Mouse (Mus musculus) midbrain, embryonic 14.5 days (tissue): ENCODE measurements around the gene C1galt1c1. TPM values are rescaled to one million over a fixed set of nuclear protein-coding genes. Genes with fewer than 3 reads are reported as not detected.

Experiments
- ATAC-seq: fragments of 200-750 bp; cut with Nextera tagmentation; 2 replicates; pipeline ENCODE4 v1.8.0; 2017; ENCODE audit warnings: moderate number of reproducible peaks, moderate library complexity; ENCODE audit not compliant: low FRiP score, low TSS enrichment
- DNase-seq: peaks from one replicate; pipeline ENCODE4 v3.0.0-alpha.2; 2015
- H3K27ac ChIP-seq: fragments of 300-500 bp; sonication (generic); replicated peaks from 2 replicates; pipeline ENCODE4 v1.5.1; 2014; ENCODE audit warnings: mild to moderate bottlenecking, low read depth, low read length, moderate library complexity
- H3K27me3 ChIP-seq: fragments of 300-500 bp; sonication (generic); 2 replicates; pipeline ENCODE4 v1.6.1; 2014; ENCODE audit warnings: low read length, control low read depth, mixed read lengths; ENCODE audit not compliant: control insufficient read depth, insufficient read depth
- H3K36me3 ChIP-seq: fragments of 300-500 bp; sonication (generic); 2 replicates; pipeline ENCODE4 v1.6.1; 2014; ENCODE audit warnings: low read length, control low read depth; ENCODE audit not compliant: control insufficient read depth, insufficient read depth
- H3K4me1 ChIP-seq: fragments of 300-500 bp; sonication (generic); 2 replicates; pipeline ENCODE4 v1.6.1; 2014; ENCODE audit warnings: mild to moderate bottlenecking, antibody characterized with exemption, low read length, control low read depth; ENCODE audit not compliant: control insufficient read depth, insufficient read depth
- H3K4me2 ChIP-seq: fragments of 300-500 bp; sonication (generic); 2 replicates; pipeline ENCODE4 v1.6.1; 2014; ENCODE audit warnings: mild to moderate bottlenecking, low read length, moderate library complexity
- H3K4me3 ChIP-seq: fragments of 300-500 bp; sonication (generic); replicated peaks from 2 replicates; pipeline ENCODE4 v1.5.1; 2014; ENCODE audit warnings: low read depth, low read length
- H3K9ac ChIP-seq: fragments of 300-500 bp; sonication (generic); replicated peaks from 2 replicates; pipeline ENCODE4 v1.6.1; 2014; ENCODE audit warnings: mild to moderate bottlenecking, low read length, moderate library complexity
- H3K9me3 ChIP-seq: fragments of 300-500 bp; sonication (generic); 2 replicates; pipeline ENCODE4 v1.6.1; 2016; ENCODE audit warnings: low read length, control low read depth, mixed read lengths; ENCODE audit not compliant: control insufficient read depth
- WGBS: fragments of 180-500 bp; shearing (Covaris S2); extraction: QIAGEN DNeasy Blood & Tissue Kit; methylation state at CpG from one replicate; pipeline ENCODE4 v1.1.7; 2014; 5-methylcytosine and 5-hydroxymethylcytosine counted together
- polyA plus RNA-seq: library from polyadenylated mRNA; unstranded; fragments of >200 nt; fragmentation: Nextera tagmentation; extraction: Ambion mirVana; gene quantifications from 2 replicates; pipeline ENCODE4 v1.2.1, GENCODE M21; 2014

Gene C1galt1c1
- polyA plus RNA-seq = 26.1 and 27.3 TPM in 2 replicates

DNA sequence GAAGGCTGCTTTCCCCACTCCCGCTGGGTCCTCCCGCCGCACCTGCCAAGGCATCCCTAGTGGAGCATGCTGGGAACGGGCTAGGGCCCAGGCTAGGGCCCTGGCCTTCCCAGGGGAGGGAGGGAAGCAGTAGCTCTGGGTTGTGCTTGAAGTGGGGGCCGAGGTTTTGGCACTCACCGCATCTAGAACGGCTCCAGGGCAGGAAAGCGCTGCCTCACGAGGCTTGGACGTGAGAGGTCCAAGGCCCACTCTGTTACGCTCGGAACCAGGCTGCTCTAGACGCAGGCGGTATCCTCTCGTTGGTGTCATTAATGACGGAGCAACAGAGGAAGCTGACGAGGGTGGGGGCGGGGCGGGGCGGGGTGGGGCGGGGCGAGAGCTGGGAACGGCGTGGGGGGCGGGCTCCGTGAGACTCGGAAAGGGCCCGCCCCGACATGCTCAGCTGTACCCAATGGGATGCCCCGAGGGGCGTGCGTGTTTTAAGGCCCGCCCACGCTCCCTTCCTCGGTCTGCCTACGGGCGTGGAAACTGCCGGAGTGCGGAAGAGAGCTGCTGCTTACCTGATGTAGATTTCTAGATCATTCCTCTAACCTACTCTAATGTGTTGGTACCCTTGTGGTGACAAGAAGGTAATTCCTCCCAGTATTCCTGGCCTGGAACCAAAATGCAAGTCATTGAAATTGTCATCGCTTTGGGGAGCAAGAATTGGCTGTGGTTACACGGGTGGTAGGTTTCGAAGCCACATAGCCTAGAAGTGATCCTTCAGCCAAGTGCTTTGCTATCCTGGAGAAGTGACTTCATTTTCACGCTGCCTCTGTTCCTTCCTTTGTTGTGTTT lies at the start of gene C1galt1c1:
Gene C1galt1c1 (minus strand): TSS at position 287 of the 837 bp plus-strand sequence.
- peak; percentile 99 for ATAC-seq
- Histone ChIP-seq H3K9me3 (no peaks in the 10 kb centered on the region), H3K4me1 (no peaks in the 10 kb centered on the region), H3K27ac (peak within 1 kb of the TSS; percentile 90), H3K27me3 (no peaks in the 10 kb centered on the region), H3K9ac (peak within 1 kb of the TSS; percentile 68), H3K36me3 (no peaks in the 10 kb centered on the region), H3K4me2 (peak within 1 kb of the TSS; percentile 50), H3K4me3 (peak within 1 kb of the TSS; percentile 44)
- DNase-seq = peak; percentile 94
- 32% methylated on average over 33 of the region's 43 CpGs for WGBS

DNA sequence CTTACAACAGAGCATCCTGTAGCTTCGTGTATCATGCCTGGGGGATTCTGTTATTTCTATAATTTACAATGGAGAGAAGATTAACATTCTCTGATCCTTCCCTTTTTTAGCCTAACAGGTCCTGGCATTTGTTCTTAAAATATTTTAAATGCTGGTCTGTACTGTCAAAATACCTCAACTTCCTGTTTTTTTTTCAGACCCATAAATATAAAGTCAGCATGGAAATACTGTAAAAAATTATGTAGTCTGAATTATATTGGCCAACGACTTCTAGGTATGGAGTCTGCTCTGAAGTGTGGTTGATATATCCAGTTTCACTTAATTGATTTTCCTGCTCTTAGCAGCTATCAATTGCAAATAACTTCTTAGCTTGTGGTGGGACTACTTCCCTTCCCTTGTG lies 47.1 kb upstream of the C1galt1c1 start:
- ATAC-seq (no peak), DNase-seq (no peak)
- no peak overlapping the region for H3K4me2 ChIP-seq
- no peaks in the 10 kb centered on the region for H3K36me3 ChIP-seq
- no peaks in the 10 kb centered on the region for H3K27me3 ChIP-seq
- no peaks in the 10 kb centered on the region for H3K4me1 ChIP-seq
- 61% methylated on average over 2 of the region's 2 CpGs for WGBS
- no peak overlapping the region for H3K9ac ChIP-seq
- H3K27ac ChIP-seq = no peak overlapping the region
- H3K9me3 ChIP-seq = no peaks in the 10 kb centered on the region
- no peak overlapping the region for H3K4me3 ChIP-seq

DNA sequence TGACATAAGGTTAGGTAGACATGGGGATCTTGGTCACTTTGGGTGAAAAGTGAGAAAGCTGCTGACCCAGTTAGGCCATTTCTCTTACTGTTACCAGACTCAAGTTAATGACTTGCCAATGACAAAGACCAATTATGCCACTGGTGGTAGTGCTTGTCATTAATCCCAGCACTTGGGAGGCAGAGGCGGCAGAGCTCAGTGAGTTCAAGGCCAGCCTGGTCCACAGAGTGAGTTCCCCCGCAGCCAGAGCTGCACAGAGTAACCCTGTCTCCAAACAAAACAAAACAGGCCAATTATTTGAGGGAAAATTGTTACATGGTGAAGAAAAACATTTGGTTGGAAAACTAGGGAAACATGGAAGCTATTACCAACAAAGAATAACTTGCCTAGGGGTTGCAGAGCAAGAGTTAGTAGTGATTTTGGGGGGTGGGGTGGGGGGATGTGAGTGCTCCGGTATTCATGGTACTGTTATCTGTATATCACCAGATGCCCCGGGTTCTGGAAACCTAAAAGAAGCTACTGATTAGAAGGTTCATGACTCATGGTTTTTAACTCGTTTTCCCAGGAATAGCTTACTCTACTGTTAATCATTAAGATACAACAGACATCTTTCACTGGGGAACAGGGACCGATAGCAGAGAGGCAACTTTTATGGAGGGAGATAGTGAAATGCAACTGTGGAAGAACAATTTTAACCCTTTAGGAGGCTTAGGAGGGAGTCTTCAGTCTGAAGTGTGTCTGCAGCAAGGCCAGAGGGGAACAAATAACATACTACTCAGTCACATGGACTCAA lies 34.4 kb upstream of the C1galt1c1 start:
- no peaks in the 10 kb centered on the region for H3K36me3 ChIP-seq
- DNase-seq (no peak), ATAC-seq (no peak)
- no peak overlapping the region for H3K4me3 ChIP-seq
- no peak overlapping the region for H3K9ac ChIP-seq
- H3K27ac ChIP-seq = no peak overlapping the region
- no peak overlapping the region for H3K4me2 ChIP-seq
- no peaks in the 10 kb centered on the region for H3K4me1 ChIP-seq
- no peaks in the 10 kb centered on the region for H3K27me3 ChIP-seq
- WGBS = 87% methylated on average over 6 of the region's 6 CpGs
- H3K9me3 ChIP-seq = no peaks in the 10 kb centered on the region

DNA sequence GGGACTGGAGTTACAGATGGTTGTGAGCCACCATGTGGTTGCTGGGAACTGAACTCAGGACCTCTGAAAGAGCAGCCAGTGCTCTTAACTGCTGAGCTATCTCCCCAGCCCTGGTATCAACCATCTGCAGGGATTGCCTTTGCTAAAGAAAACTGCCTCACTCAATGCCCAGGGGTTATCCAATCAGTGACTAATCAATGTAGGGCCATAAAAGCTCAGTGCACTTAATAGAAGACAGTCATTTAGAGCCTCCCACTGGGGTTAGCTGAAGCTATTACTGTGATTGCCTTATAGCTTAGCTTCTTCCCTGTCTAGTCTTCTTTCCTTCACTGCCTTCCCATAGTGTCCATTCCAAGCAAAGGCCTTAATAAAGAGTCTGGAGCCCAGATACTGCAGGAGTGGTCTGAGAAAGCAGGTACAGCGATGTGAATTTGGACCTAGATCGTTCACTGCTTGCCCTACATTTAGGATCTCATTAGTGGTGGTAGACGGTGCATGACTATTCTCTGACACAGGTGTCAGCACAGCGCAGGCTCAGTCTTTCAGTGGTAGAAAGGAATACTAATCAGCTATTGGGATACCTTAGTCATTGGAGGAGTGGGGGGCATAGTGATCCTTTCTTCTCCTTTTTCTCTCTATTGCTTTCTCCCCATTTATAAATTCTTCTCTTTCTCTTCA lies 21.5 kb upstream of the C1galt1c1 start:
- no peak overlapping the region for H3K4me3 ChIP-seq
- no peak overlapping the region for H3K9ac ChIP-seq
- H3K4me1 ChIP-seq = no peaks in the 10 kb centered on the region
- H3K9me3 ChIP-seq = no peaks in the 10 kb centered on the region
- no peaks in the 10 kb centered on the region for H3K36me3 ChIP-seq
- whole genome bisulfite sequencing = 68% methylated on average over 4 of the region's 4 CpGs
- H3K4me2 ChIP-seq = no peak overlapping the region
- ATAC-seq = no peak
- H3K27ac ChIP-seq = no peak overlapping the region
- H3K27me3 ChIP-seq = no peaks in the 10 kb centered on the region
- no peak for DNase-seq

DNA sequence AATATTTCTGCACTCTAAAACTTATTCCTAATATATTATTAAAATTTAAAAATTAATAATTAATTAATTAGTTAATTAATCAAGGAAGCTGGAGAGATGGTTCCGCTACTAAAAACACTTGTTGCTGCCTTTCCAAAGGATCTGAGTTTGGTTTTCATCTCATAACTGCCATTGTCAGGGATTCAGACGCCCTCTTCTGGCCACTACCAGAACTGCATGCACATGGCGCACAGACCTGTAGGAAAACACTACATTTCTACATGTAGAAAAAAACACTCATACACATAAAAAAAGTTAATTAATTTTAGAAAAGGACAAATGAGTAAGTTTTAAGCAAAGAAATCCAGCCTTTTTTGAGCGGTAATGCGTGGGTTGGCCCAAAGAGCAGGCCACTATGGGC lies 19.8 kb upstream of the C1galt1c1 start:
- 84% methylated on average over 5 of the region's 5 CpGs for WGBS
- no peak overlapping the region for H3K27ac ChIP-seq
- H3K9ac ChIP-seq = no peak overlapping the region
- ATAC-seq = no peak
- DNase-seq = no peak
- H3K36me3 ChIP-seq = no peaks in the 10 kb centered on the region
- no peaks in the 10 kb centered on the region for H3K27me3 ChIP-seq
- no peaks in the 10 kb centered on the region for H3K9me3 ChIP-seq
- no peak overlapping the region for H3K4me3 ChIP-seq
- no peaks in the 10 kb centered on the region for H3K4me1 ChIP-seq
- no peak overlapping the region for H3K4me2 ChIP-seq

DNA sequence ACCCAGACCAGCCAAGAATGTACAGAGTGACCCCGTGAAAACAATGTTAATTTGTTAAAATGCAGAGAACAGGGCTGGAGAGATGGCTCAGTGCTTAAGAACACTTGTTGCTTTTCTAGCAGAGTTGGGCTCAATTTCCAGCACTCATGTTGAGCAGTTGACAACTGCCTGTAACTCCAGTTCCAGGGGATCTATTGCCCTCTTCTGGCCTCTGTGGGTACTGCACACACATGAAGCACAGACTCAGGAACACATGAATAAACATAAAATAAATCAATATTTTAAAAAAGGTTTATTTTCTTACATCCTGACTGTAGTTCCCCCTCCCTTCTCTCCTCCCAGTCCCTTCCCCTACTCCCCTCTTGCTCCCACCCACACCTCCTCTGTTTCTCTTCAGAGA lies 18.3 kb upstream of the C1galt1c1 start:
- no peaks in the 10 kb centered on the region for H3K9me3 ChIP-seq
- 86% methylated on average over 1 of the region's 1 CpGs for WGBS
- no peaks in the 10 kb centered on the region for H3K27me3 ChIP-seq
- DNase-seq (no peak), ATAC-seq (no peak)
- no peak overlapping the region for H3K27ac ChIP-seq
- no peaks in the 10 kb centered on the region for H3K36me3 ChIP-seq
- H3K4me1 ChIP-seq = no peaks in the 10 kb centered on the region
- H3K4me3 ChIP-seq = no peak overlapping the region
- no peak overlapping the region for H3K4me2 ChIP-seq
- no peak overlapping the region for H3K9ac ChIP-seq

DNA sequence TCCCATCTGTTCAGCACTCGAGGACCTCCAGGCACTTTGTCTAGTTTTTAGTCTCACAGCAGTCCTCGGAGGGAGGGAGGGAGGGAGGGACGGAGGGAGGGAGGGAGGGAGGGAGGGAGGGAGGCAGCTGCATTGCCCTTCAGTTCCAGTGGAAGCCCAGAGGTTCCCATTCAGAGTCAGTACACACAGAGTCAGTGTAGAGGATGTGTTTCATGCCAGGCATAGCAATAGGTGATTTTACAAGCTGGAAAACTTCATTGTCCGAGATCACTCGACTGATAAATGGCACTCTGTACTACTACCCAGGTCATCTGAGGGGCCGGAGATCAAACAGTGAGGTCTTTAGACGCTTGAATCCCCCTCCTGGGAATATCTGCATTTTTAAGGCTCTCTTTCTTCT lies 16.3 kb upstream of the C1galt1c1 start:
- DNase-seq = no peak
- no peak for ATAC-seq
- H3K27ac ChIP-seq = no peak overlapping the region
- no peak overlapping the region for H3K9ac ChIP-seq
- no peaks in the 10 kb centered on the region for H3K4me1 ChIP-seq
- H3K36me3 ChIP-seq = no peaks in the 10 kb centered on the region
- no peak overlapping the region for H3K4me3 ChIP-seq
- no peaks in the 10 kb centered on the region for H3K27me3 ChIP-seq
- whole genome bisulfite sequencing = 31% methylated on average over 5 of the region's 7 CpGs
- no peaks in the 10 kb centered on the region for H3K9me3 ChIP-seq
- H3K4me2 ChIP-seq = no peak overlapping the region

DNA sequence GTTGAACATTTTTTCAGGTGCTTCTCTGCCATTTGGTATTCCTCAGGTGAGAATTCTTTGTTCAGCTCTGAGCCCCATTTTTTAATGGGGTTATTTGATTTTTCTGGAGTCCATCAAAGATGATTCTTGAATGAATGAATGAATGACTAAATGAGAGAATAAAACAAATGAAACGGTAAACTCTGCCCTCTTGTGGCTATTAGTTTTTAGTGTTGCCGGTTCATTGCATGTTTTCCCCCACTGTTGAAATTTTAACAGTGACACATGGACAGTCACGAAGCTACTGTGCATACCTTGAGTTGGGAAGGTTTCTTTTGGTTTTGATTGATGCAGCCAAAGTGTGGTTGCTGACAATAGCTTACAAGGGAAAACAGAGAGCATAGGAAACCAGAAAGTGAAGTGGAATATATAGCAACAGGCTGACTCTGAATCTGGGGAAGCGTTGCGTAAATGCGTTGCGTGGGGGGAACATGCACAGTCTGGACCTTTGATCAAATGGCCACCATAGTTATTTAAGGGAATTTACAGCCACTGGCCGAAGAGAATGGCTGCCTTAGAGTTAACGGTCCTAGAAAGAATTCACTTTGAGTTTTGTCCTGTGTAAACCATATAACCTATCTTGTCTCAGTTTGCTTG lies 15.6 kb upstream of the C1galt1c1 start:
- Histone ChIP-seq H3K36me3 (no peaks in the 10 kb centered on the region), H3K27ac (no peak overlapping the region), H3K4me1 (no peaks in the 10 kb centered on the region), H3K9me3 (no peaks in the 10 kb centered on the region), H3K27me3 (no peaks in the 10 kb centered on the region), H3K4me2 (no peak overlapping the region), H3K9ac (no peak overlapping the region), H3K4me3 (no peak overlapping the region)
- ATAC-seq (no peak), DNase-seq (no peak)
- WGBS = 69% methylated on average over 9 of the region's 9 CpGs
